Mouse (Mus musculus): ENCODE data around the gene Tpm1. TPM values are rescaled to one million over a fixed set of nuclear protein-coding genes. Genes with fewer than 3 reads are reported as not detected.
A peak's percentile ranks its signal among the peaks of the same experiment; 100 is the strongest.

Tpm1 gene
- polyA plus RNA-seq, 1 experiment: 1,516 TPM

DNA sequence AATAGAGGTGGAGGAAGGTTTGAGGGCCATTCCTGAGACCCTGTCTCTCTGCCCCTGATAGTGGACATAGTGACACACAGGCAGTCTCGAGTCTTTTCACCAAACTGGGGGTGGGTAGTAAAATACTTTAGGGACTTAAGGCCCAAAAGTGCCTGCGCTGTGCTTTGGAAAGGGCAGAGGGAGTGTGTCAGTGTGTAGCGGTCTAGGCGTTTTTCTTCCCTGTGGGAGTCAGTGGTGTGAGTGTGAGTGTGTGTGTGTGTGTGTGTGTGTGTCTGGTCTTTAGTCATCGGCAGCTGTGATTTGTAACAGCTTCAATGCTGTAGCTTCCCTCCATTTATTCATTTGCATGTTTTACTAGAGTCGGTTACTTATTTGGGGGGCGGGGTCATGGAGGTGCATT lies 630 bp upstream of the Tpm1 start:
- Histone ChIP-seq H3K27me3 (ENCODE audit: control insufficient read depth, insufficient read depth, low read length, poor library complexity, severe bottlenecking) (no peaks in the 10 kb centered on the region; the same call in 1 of the 2 replicates), H3K4me1 (ENCODE audit: control insufficient read depth, insufficient read depth, low read length) (no peaks in the 10 kb centered on the region), H3K4me3 (ENCODE audit: low read depth, low read length) (peak overlapping the region; percentile 78; the same call in 1 of the 2 replicates), H3K9me3 (replicated peaks; ENCODE audit: control insufficient read depth, insufficient read depth, low read length, poor library complexity, severe bottlenecking) (no peaks in the 10 kb centered on the region), H3K27ac (ENCODE audit: insufficient read depth, low read length) (no peak overlapping the region), H3K36me3 (ENCODE audit: control insufficient read depth, insufficient read depth, low read length, poor library complexity, severe bottlenecking) (no peaks in the 10 kb centered on the region), H3K9ac (ENCODE audit: low read depth, poor library complexity, severe bottlenecking) (peak overlapping the region; percentile 61; the same call in 1 of the 2 replicates)
- TF ChIP-seq CTCF (IDR thresholded peaks at IDR 0.05; ENCODE audit: low read depth, low read length) (no peak), EP300 (IDR thresholded peaks at IDR 0.05; ENCODE audit: insufficient read depth, low read depth, low read length) (no peak), POLR2A (IDR thresholded peaks at IDR 0.05; ENCODE audit: insufficient read depth, low read length) (no peak)

DNA sequence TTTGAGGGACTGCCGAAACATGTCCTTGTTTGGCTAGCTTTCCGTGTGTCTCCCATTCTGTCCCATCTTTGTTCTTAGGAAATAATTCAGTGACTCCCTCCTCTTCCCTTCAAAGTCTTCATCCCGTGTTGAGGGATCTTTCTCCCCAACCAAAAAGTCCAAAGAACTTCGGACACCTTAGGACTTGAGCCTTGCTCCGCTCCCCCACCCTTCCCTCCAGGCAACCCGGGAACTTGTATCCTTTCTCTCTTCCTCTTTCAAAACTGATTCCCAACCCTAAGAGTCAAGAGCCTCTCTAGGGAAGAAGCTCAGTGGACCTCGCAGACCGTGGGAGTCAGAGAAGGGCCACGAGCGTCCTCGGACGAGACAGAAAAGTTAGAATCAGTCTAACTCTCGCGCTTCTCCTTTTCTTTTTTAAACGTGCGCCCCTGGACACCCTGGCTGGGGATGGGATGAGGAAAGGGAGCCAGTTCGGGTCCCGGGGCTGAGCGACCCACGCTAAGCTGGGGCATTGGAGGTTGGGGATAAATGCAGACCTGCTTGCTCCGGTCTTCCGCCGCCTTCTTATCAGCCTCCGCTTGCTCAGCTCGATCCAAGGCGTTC lies 622 bp downstream of the Tpm1 start:
- Histone ChIP-seq H3K9ac (ENCODE audit: low read depth, poor library complexity, severe bottlenecking) (peak overlapping the region; percentile 61), H3K36me3 (ENCODE audit: control insufficient read depth, insufficient read depth, low read length, poor library complexity, severe bottlenecking) (no peaks in the 10 kb centered on the region), H3K9me3 (replicated peaks; ENCODE audit: control insufficient read depth, insufficient read depth, low read length, poor library complexity, severe bottlenecking) (no peaks in the 10 kb centered on the region), H3K27ac (ENCODE audit: insufficient read depth, low read length) (no peak overlapping the region), H3K4me3 (ENCODE audit: low read depth, low read length) (peak overlapping the region; percentile 78), H3K4me1 (ENCODE audit: control insufficient read depth, insufficient read depth, low read length) (no peaks in the 10 kb centered on the region), H3K27me3 (ENCODE audit: control insufficient read depth, insufficient read depth, low read length, poor library complexity, severe bottlenecking) (no peaks in the 10 kb centered on the region; the same call in 1 of the 2 replicates)
- TF ChIP-seq CTCF (IDR thresholded peaks at IDR 0.05; ENCODE audit: low read depth, low read length): no peak
- TF ChIP-seq POLR2A (IDR thresholded peaks at IDR 0.05; ENCODE audit: insufficient read depth, low read length): no peak
- no peak for TF ChIP-seq EP300 (IDR thresholded peaks at IDR 0.05; ENCODE audit: insufficient read depth, low read depth, low read length)

DNA sequence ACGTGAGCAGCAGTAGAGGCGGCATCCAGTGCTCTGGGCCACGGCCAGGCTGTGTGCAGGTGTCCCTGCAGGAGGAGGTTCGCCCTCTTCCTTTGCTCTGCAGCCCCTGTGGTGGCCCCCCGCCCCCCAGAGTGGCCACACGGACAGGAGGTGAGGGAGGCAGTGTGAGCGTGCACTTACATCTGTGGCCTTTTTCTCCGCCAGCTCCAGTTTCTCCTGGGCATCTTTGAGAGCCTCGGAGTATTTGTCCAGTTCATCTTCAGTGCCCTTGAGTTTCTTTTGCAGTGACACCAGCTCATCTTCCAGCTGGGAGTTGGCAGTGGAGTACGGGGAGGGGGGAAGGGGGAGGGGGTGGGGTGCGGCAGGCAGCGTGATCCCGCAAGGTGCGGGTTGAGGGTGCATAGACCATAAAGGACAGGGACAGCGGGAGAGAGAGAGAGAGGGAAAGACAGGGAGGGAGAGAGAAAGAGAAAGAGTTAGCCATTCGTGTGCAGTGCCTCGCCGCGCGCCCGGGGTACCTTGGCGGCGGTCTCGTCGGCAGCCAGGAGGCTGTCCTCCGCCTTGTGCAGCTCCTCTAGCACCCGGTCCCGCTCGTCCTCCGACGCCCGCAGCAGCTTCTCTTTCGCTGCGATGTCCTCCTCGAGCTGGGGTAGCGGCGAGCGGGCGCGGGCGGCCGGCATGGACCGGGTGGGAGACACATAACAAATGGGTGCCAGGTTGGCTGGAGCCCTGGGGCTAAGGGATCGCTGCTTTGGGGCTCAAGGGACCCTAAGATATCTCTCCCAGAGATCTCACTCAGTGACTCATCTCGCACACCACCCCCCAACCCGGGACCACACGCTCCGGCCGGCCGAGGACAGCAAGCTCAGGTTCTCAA lies 1.4 kb downstream of the Tpm1 start:
- H3K27me3 ChIP-seq (ENCODE audit: control insufficient read depth, insufficient read depth, low read length, poor library complexity, severe bottlenecking): no peaks in the 10 kb centered on the region; the same call in 1 of the 2 replicates
- no peaks in the 10 kb centered on the region for H3K4me1 ChIP-seq (ENCODE audit: control insufficient read depth, insufficient read depth, low read length)

DNA sequence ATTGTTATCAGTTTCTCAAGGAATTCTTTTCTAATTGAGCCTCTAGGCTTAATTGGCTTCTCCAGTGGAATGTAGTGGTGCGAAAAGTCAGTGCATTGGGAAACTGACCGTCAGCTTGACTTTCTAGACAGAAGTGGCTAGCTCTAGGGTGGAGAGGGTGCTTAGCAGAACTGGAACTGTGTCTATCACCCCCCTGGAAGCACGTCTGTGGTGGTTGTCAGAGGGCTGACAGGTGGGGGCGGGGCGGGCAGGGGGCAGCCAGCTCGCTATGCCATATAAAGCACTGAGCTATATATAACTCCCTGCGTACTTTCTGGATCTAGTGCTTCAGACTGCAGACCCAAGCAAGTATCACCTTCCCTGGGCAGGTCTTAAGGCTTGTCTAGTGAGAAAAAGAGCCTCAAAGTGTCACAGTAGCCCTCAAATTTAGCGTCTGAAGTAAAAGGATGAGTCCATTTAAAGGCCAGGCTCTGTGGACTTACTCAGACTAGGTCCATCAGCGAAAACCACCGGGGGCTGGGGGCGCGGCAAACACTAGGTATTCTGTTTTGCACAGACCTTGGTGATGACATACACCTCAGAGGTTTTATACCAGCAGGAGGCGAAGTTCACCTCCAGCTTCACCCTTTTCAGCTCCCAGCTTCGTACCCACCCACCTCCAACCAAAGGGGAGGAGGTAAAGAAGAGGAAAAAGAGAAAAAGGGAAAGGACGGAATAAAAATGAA lies 2.2 kb downstream of the Tpm1 start:
- Histone ChIP-seq H3K27me3 (ENCODE audit: control insufficient read depth, insufficient read depth, low read length, poor library complexity, severe bottlenecking) (no peaks in the 10 kb centered on the region; the same call in 1 of the 2 replicates), H3K36me3 (ENCODE audit: control insufficient read depth, insufficient read depth, low read length, poor library complexity, severe bottlenecking) (no peaks in the 10 kb centered on the region), H3K27ac (ENCODE audit: insufficient read depth, low read length) (0 out of 2 replicates have a peak overlapping the region, but pooled peaks have one; percentile 56), H3K9ac (ENCODE audit: low read depth, poor library complexity, severe bottlenecking) (peak overlapping the region; percentile 61; the same call in 1 of the 2 replicates), H3K4me1 (ENCODE audit: control insufficient read depth, insufficient read depth, low read length) (no peaks in the 10 kb centered on the region), H3K4me3 (ENCODE audit: low read depth, low read length) (peak overlapping the region; percentile 78), H3K9me3 (replicated peaks; ENCODE audit: control insufficient read depth, insufficient read depth, low read length, poor library complexity, severe bottlenecking) (no peaks in the 10 kb centered on the region)
- TF ChIP-seq EP300 (IDR thresholded peaks at IDR 0.05; ENCODE audit: insufficient read depth, low read depth, low read length) (no peak), POLR2A (IDR thresholded peaks at IDR 0.05; ENCODE audit: insufficient read depth, low read length) (no peak), CTCF (IDR thresholded peaks at IDR 0.05; ENCODE audit: low read depth, low read length) (peak; percentile 39)

More for the DNA sequence above, 1.4 kb downstream of the Tpm1 start:
- H3K4me3 ChIP-seq (ENCODE audit: low read depth, low read length): peak overlapping the region; percentile 78
- H3K27ac ChIP-seq (ENCODE audit: insufficient read depth, low read length): no peak overlapping the region
- TF ChIP-seq POLR2A (IDR thresholded peaks at IDR 0.05; ENCODE audit: insufficient read depth, low read length) (no peak), CTCF (IDR thresholded peaks at IDR 0.05; ENCODE audit: low read depth, low read length) (no peak), EP300 (IDR thresholded peaks at IDR 0.05; ENCODE audit: insufficient read depth, low read depth, low read length) (no peak)
- peak overlapping the region; percentile 61 for H3K9ac ChIP-seq (ENCODE audit: low read depth, poor library complexity, severe bottlenecking)
- H3K9me3 ChIP-seq (replicated peaks; ENCODE audit: control insufficient read depth, insufficient read depth, low read length, poor library complexity, severe bottlenecking): no peaks in the 10 kb centered on the region
- no peaks in the 10 kb centered on the region for H3K36me3 ChIP-seq (ENCODE audit: control insufficient read depth, insufficient read depth, low read length, poor library complexity, severe bottlenecking)

DNA sequence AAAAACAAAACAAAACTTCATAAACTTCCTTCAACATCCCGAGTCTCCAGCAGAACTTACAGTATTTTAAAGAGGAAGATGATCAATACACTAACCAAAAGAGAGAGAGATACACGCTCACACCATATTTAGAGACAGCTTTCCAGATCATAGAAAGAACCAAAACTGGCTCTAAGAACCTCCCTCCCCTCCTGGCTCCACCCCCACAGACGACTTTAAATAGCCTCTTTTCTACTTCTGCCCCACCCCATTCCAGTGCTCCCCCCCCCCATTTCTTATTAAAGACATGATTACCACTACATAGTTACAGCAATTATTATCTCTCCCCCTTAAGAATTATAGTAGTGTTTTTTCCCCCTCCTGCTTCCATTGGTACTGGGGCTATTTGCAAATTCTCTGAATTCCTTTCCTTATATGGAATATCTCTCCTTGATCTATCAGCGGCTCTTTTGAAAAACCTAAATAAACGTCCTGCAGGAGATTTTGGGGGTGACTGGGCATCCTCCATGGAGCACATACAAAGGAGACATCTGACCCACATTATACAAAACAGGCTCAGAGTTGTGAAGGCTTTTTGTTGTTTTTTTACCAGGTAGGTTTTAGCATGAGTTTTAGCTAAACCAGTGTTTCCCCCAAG lies 3.1 kb downstream of the Tpm1 start:
- no peak overlapping the region for H3K27ac ChIP-seq (ENCODE audit: insufficient read depth, low read length)
- H3K4me1 ChIP-seq (ENCODE audit: control insufficient read depth, insufficient read depth, low read length): no peaks in the 10 kb centered on the region
- H3K4me3 ChIP-seq (ENCODE audit: low read depth, low read length): no peak overlapping the region
- TF ChIP-seq CTCF (IDR thresholded peaks at IDR 0.05; ENCODE audit: low read depth, low read length): no peak
- no peaks in the 10 kb centered on the region for H3K9me3 ChIP-seq (replicated peaks; ENCODE audit: control insufficient read depth, insufficient read depth, low read length, poor library complexity, severe bottlenecking)
- H3K9ac ChIP-seq (ENCODE audit: low read depth, poor library complexity, severe bottlenecking): no peak overlapping the region
- H3K27me3 ChIP-seq (ENCODE audit: control insufficient read depth, insufficient read depth, low read length, poor library complexity, severe bottlenecking): no peaks in the 10 kb centered on the region; the same call in 1 of the 2 replicates
- H3K36me3 ChIP-seq (ENCODE audit: control insufficient read depth, insufficient read depth, low read length, poor library complexity, severe bottlenecking): no peaks in the 10 kb centered on the region

Data from ES-Bruce4 (cell line).